Mouse (Mus musculus) cerebellum, postnatal 36 days (tissue): ENCODE data around the gene Slc22a20.

Source experiments
- DNase-seq, 2 experiments: peaks; one replicate each; pipeline ENCODE4 v3.0.0; 2021 to 2022; ENCODE audit warnings: mixed read lengths in 2 of 2

The Slc22a20 gene

DNA sequence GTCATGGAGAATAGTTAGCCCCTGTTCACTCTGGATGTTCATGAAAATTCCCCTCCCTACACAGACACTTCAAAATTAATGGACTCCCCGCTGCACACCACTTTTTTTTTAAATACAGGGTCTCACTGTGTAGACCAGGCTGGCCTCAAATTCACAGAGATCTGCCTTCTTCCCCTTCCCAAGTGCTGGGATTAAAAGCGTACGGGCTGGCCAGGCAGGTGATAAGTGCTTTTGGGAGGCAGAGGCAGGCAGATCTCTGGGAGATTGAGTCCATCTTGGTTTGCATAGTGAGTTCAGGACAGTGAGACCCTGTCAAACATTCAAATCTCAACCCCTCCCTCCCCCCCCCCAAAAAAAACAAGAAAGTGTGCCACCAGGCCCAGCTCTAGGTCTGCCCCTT, 63.0 kb downstream of the Slc22a20 start:
- no peak for DNase-seq

DNA sequence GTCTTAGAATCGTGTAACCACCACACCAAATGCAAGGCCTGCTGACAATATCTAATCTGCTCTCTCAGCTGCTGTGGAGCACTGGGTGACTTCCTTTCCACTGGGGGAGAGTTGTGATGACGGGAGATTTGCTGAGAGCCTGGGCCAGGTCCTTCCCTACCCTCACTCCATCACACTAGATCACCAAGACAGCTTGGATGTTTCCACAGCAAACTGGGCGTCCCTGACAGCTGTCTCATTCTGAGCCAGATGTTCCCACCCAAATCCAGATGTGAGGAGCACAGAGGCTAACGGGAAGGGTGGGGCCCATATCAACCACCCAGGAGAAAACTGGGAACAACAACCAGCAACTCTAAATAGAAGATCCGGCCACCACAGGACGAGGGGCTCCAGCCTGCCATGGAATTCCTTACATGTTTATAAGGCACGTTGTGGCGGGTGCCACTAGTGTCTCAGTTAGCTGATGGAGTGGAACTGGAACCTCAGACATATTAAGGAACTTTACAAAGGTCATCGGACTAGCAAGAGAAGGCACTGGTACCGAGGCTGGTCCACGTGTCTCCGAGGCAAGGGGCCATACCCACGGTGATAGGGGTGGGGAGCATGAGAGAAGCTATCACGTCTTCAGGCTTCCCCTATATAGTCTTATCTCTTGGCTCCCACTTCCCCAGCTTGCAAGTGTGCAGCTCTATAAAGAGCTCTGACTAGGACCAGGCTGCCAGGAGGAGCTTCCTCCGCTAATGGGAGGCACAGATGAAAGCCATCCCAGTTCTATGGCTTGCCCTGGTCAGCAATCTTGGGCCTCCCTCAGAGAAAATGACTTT, 63.6 kb downstream of the Slc22a20 start:
- no peak for DNase-seq

DNA sequence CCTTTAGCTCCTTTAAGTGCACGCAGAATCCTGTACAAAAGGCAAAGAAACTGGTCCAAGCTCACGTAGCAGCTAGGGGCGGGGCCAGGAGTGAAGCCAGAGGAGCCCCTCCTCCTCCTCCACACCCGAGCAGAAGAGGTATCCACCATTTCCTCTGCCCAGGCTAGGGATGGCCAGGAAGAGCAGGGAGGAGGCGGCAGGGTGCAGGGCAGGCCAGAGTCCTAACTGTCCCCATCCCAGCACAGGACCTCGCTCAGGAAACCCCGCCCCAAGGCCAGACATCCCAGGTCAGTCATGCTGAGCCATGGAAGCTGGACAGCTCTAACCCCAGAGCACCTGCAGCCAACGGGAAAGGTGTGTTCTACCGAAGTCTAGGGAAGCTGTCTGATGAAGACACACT, 64.2 kb downstream of the Slc22a20 start:
- no peak for DNase-seq
